Mouse (Mus musculus) bone marrow macrophage, adult 2 months (primary cell): ENCODE data around the gene Erp27. TPM values are rescaled to one million over a fixed set of nuclear protein-coding genes. Genes with fewer than 3 reads are reported as not detected.
"Not testable (repeated sequence)": the region's sequence is repeated elsewhere in the genome, so short reads cannot be mapped to it uniquely, and the experiment has no call there.

Experiments used
- H3K27ac ChIP-seq: 2 replicates; pipeline ENCODE4 v1.5.1; 2012; ENCODE audit warnings: low read depth, low read length; ENCODE audit not compliant: insufficient read depth
- H3K4me1 ChIP-seq: 2 replicates; pipeline ENCODE4 v1.6.1; 2012; ENCODE audit warnings: low read length; ENCODE audit not compliant: control insufficient read depth, insufficient read depth
- H3K4me3 ChIP-seq: 2 replicates; pipeline ENCODE4 v1.5.1; 2012; ENCODE audit warnings: mild to moderate bottlenecking, low read length, moderate library complexity; ENCODE audit not compliant: insufficient read depth
- CTCF ChIP-seq: IDR thresholded peaks from 2 replicates; pipeline ENCODE4 v1.5.1; 2012; ENCODE audit warnings: low read depth, mild to moderate bottlenecking, low read length, moderate library complexity
- POLR2A ChIP-seq: IDR thresholded peaks from 2 replicates; pipeline ENCODE4 v1.6.1; 2012; ENCODE audit warnings: mild to moderate bottlenecking, low read depth, low read length, borderline replicate concordance
- polyA plus RNA-seq: library from polyadenylated mRNA; stranded (reverse); fragments of >200 nt; gene quantifications from 2 replicates; pipeline ENCODE4 v1.2.4, GENCODE M21; 2012; ENCODE audit not compliant: missing spikeins, insufficient read depth, insufficient read length

The Erp27 gene
- polyA plus RNA-seq, 1 experiment = not detected

- Histone ChIP-seq H3K4me1 (peaks cover 30% of the 10 kb centered on the region), H3K4me3 (no peak overlapping the region), H3K27ac (no peak overlapping the region)
- TF ChIP-seq CTCF = no peak
- TF ChIP-seq POLR2A = no peak
Observed at GRCm38 (mm10) chr6:136894532-136895339, 27.2 kb downstream of the Erp27 start.

GRCm38 (mm10) chr6:136892002-136892401, 30.0 kb downstream of the Erp27 start:
- peaks cover 19% of the 10 kb centered on the region for H3K4me1 ChIP-seq
- no peak for TF ChIP-seq POLR2A
- no peak for TF ChIP-seq CTCF
- H3K4me3 ChIP-seq = no peak overlapping the region
- H3K27ac ChIP-seq = no peak overlapping the region

- H3K4me1 ChIP-seq = peaks cover 18% of the 10 kb centered on the region
- no peak overlapping the region for H3K4me3 ChIP-seq
- no peak overlapping the region for H3K27ac ChIP-seq
- TF ChIP-seq POLR2A (no peak), CTCF (no peak)
Observed at GRCm38 (mm10) chr6:136889554-136889953, 32.4 kb downstream of the Erp27 start.

GRCm38 (mm10) chr6:136889067-136889466, 32.9 kb downstream of the Erp27 start:
- TF ChIP-seq POLR2A = no peak
- no peak for TF ChIP-seq CTCF
- H3K4me1 ChIP-seq = peaks cover 15% of the 10 kb centered on the region
- H3K27ac ChIP-seq = no peak overlapping the region
- no peak overlapping the region for H3K4me3 ChIP-seq

- TF ChIP-seq CTCF = no peak
- TF ChIP-seq POLR2A = no peak
- Histone ChIP-seq H3K4me1 (peaks cover 7% of the 10 kb centered on the region), H3K27ac (no peak overlapping the region), H3K4me3 (no peak overlapping the region)
Observed at GRCm38 (mm10) chr6:136887854-136888253, 34.1 kb downstream of the Erp27 start.

GRCm38 (mm10) chr6:136884766-136885165, 37.2 kb downstream of the Erp27 start:
- not testable (repeated sequence) for H3K27ac ChIP-seq, H3K4me3 ChIP-seq, H3K4me1 ChIP-seq

- no peak overlapping the region for H3K27ac ChIP-seq
- TF ChIP-seq CTCF = no peak
- TF ChIP-seq POLR2A = no peak
- H3K4me3 ChIP-seq = no peak overlapping the region
- H3K4me1 ChIP-seq = no peaks in the 10 kb centered on the region
Observed at GRCm38 (mm10) chr6:136883961-136884360, 38.0 kb downstream of the Erp27 start.

GRCm38 (mm10) chr6:136883431-136883915, 38.5 kb downstream of the Erp27 start:
- Histone ChIP-seq H3K4me3 (no peak overlapping the region), H3K27ac (no peak overlapping the region), H3K4me1 (no peaks in the 10 kb centered on the region)
- TF ChIP-seq CTCF (no peak), POLR2A (no peak)

- Histone ChIP-seq H3K27ac (no peak overlapping the region), H3K4me3 (no peak overlapping the region), H3K4me1 (no peaks in the 10 kb centered on the region)
- TF ChIP-seq POLR2A (no peak), CTCF (no peak)
Observed at GRCm38 (mm10) chr6:136881678-136882077, 40.3 kb downstream of the Erp27 start.

- Histone ChIP-seq H3K4me1 (0 out of 2 replicates have a peak, but pooled peaks cover 2% of the 10 kb centered on the region), H3K27ac (no peak within 1 kb of the TSS), H3K4me3 (no peak within 1 kb of the TSS)
- TF ChIP-seq POLR2A (no peak), CTCF (no peak)
Observed at GRCm38 (mm10) chr6:136875670-136876069, 46.3 kb downstream of the Erp27 start, which contains the start of gene Mgp. TSS of gene Mgp (minus strand) at chr6:136875823.
